1 mouse cellular context compared by ENCODE assay signal in the genomic region with DNA sequence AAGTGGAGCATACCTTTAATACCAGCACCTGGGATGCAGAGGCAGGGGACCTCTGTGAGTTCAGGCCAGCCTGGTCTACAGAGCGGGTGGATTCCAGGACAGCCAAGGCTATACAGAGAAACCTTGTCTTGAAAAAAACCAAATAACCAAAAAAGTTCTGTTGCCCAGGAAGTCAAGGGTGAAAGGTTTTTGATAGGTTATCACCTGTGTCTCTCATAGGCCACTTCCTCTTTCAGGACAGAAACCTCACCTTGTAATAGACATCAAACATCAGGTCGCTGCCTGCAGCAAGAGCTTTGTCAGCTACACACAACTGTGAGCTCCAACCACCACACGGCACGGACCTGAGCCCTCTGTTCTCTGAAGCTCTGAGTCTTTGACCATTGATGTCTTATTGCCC.
TF ChIP-seq lines count a peak whose summit lies in the region.

No protein-coding gene starts in this region.

TF ChIP-seq in MEL, 35 proteins besides CTCF, POLR2A, EP300 and RAD21:
- TF ChIP-seq BHLHE40 (IDR thresholded peaks at IDR 0.05; ENCODE audit: borderline replicate concordance, low read depth, low read length) (no peak), GATA1 (IDR thresholded peaks at IDR 0.05; ENCODE audit: low read depth, low read length) (no peak), E2F4 (IDR thresholded peaks at IDR 0.05; ENCODE audit: borderline replicate concordance, low read depth, low read length) (no peak), ZNF384 (IDR thresholded peaks at IDR 0.05; ENCODE audit: low read depth, low read length) (0 out of 2 replicates have a peak, but pooled peaks have one; percentile 16), CHD2 (IDR thresholded peaks at IDR 0.05; ENCODE audit: low read length) (no peak), MAZ (IDR thresholded peaks at IDR 0.05; ENCODE audit: low read depth, low read length) (no peak)
